In the genomic region with DNA sequence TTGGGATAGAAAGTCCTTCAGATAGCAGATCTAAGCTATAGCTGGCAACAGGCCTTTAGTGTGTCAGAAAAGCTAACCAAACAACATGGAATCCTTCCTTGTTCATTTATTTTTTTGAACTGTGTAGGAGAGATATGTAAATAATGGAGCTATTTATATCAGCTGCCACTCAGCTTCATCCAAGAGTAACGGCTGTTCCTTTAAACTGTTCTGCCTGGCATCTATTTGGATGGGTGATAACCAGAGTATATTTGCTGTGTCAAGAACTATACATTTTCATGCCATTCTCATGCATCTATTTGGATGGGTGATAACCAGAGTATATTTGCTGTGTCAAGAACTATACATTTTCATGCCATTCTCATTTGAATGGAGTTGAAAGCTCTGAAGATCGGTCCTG, we compare ENCODE assay signal across 21 mouse cellular contexts.
DNase-seq lines count a peak whose midpoint lies in the region; ATAC-seq and TF ChIP-seq lines count a peak whose summit lies in the region.
"Had no signal": no experiment of that assay in that cellular context is flagged by ENCODE, and none has a peak within 500 bp of the region (broad histone marks: within the 10 kb centered on the region; RNA-seq: fewer than 3 reads in every experiment).

No protein-coding gene starts in this region.

- H3K36me3 ChIP-seq in forebrain, embryonic 14.5 days (ENCODE audit: control insufficient read depth, insufficient read depth, low read length), result no peaks in the 10 kb centered on the region
- no peaks in the 10 kb centered on the region for H3K36me3 ChIP-seq in forebrain, embryonic 12.5 days (replicated peaks)
- H3K36me3 ChIP-seq in midbrain, embryonic 16.5 days (ENCODE audit: control insufficient read depth, insufficient read depth, low read length), result no peaks in the 10 kb centered on the region
- no peaks in the 10 kb centered on the region for H3K36me3 ChIP-seq in midbrain, postnatal 0 days (ENCODE audit: insufficient read depth, low read length)
- H3K36me3 ChIP-seq in forebrain, embryonic 16.5 days (ENCODE audit: control insufficient read depth, insufficient read depth), result no peaks in the 10 kb centered on the region
- H3K36me3 ChIP-seq: embryonic facial prominence, embryonic 15.5 days; heart, embryonic 15.5 days; intestine, embryonic 15.5 days had no signal

- ATAC-seq in forebrain, embryonic 14.5 days, result no peak
- ATAC-seq in forebrain, embryonic 12.5 days (ENCODE audit: low FRiP score), result no peak
- ATAC-seq in midbrain, embryonic 16.5 days, result peak; percentile 42; the same call in 1 of the 2 replicates
- ATAC-seq in midbrain, postnatal 0 days (ENCODE audit: low FRiP score), result no peak
- peak; percentile 75 for ATAC-seq in forebrain, embryonic 16.5 days
- no peak for ATAC-seq in cerebellum, adult (ENCODE audit: insufficient number of reproducible peaks, low FRiP score, low TSS enrichment)
- ATAC-seq: intestine, embryonic 15.5 days had no signal

- H3K9ac ChIP-seq in forebrain, embryonic 14.5 days (ENCODE audit: low read length), result no peak overlapping the region
- no peak overlapping the region for H3K9ac ChIP-seq in forebrain, embryonic 12.5 days
- no peak overlapping the region for H3K9ac ChIP-seq in midbrain, embryonic 16.5 days (ENCODE audit: low read depth, low read length)
- no peak overlapping the region for H3K9ac ChIP-seq in midbrain, postnatal 0 days (replicated peaks; ENCODE audit: low read length, poor library complexity, severe bottlenecking)
- H3K9ac ChIP-seq in forebrain, embryonic 16.5 days (replicated peaks; ENCODE audit: low read depth, low read length), result no peak overlapping the region
- H3K9ac ChIP-seq: embryonic facial prominence, embryonic 15.5 days; heart, embryonic 15.5 days; hindbrain, embryonic 14.5 days; intestine, embryonic 15.5 days had no signal

- H3K27ac ChIP-seq in forebrain, embryonic 14.5 days (ENCODE audit: low read depth, low read length), result no peak overlapping the region
- no peak overlapping the region for H3K27ac ChIP-seq in forebrain, embryonic 12.5 days
- H3K27ac ChIP-seq in midbrain, embryonic 16.5 days (ENCODE audit: low read length), result no peak overlapping the region
- H3K27ac ChIP-seq in midbrain, postnatal 0 days (ENCODE audit: low read depth, low read length), result no peak overlapping the region
- no peak overlapping the region for H3K27ac ChIP-seq in forebrain, embryonic 16.5 days (ENCODE audit: low read length)
- H3K27ac ChIP-seq: embryonic facial prominence, embryonic 15.5 days; heart, embryonic 15.5 days; hindbrain, embryonic 14.5 days; intestine, embryonic 15.5 days had no signal

- WGBS in forebrain, embryonic 14.5 days, result 57% methylated on average over 2 of the region's 2 CpGs
- WGBS in forebrain, embryonic 12.5 days, result 70% methylated on average over 2 of the region's 2 CpGs
- 61% methylated on average over 2 of the region's 2 CpGs for WGBS in midbrain, embryonic 16.5 days
- 67% methylated on average over 2 of the region's 2 CpGs for WGBS in midbrain, postnatal 0 days
- whole genome bisulfite sequencing in forebrain, embryonic 16.5 days, result 56% methylated on average over 2 of the region's 2 CpGs

- no peak overlapping the region for H3K4me2 ChIP-seq in forebrain, embryonic 14.5 days (ENCODE audit: low read length)
- no peak overlapping the region for H3K4me2 ChIP-seq in forebrain, embryonic 12.5 days
- no peak overlapping the region for H3K4me2 ChIP-seq in midbrain, embryonic 16.5 days (ENCODE audit: low read length)
- no peak overlapping the region for H3K4me2 ChIP-seq in midbrain, postnatal 0 days (ENCODE audit: low read depth, low read length, poor library complexity, severe bottlenecking)
- no peak overlapping the region for H3K4me2 ChIP-seq in forebrain, embryonic 16.5 days (ENCODE audit: low read length)
- H3K4me2 ChIP-seq: embryonic facial prominence, embryonic 15.5 days; heart, embryonic 11.5 days; heart, embryonic 15.5 days; hindbrain, embryonic 14.5 days; intestine, embryonic 15.5 days had no signal

- no peaks in the 10 kb centered on the region for H3K27me3 ChIP-seq in forebrain, embryonic 14.5 days (replicated peaks; ENCODE audit: control insufficient read depth, insufficient read depth, low read length)
- no peaks in the 10 kb centered on the region for H3K27me3 ChIP-seq in forebrain, embryonic 12.5 days
- no peaks in the 10 kb centered on the region for H3K27me3 ChIP-seq in midbrain, embryonic 16.5 days (ENCODE audit: control insufficient read depth, insufficient read depth, low read depth, low read length)
- no peaks in the 10 kb centered on the region for H3K27me3 ChIP-seq in midbrain, postnatal 0 days (ENCODE audit: insufficient read depth, low read length)
- no peaks in the 10 kb centered on the region for H3K27me3 ChIP-seq in forebrain, embryonic 16.5 days (replicated peaks; ENCODE audit: control insufficient read depth, insufficient read depth, low read length)
- H3K27me3 ChIP-seq: embryonic facial prominence, embryonic 15.5 days; heart, embryonic 15.5 days; intestine, embryonic 15.5 days had no signal

- no peak overlapping the region for H3K4me3 ChIP-seq in forebrain, embryonic 14.5 days (ENCODE audit: low read depth, low read length)
- no peak overlapping the region for H3K4me3 ChIP-seq in forebrain, embryonic 12.5 days (replicated peaks)
- no peak overlapping the region for H3K4me3 ChIP-seq in midbrain, embryonic 16.5 days (ENCODE audit: low read depth, low read length)
- H3K4me3 ChIP-seq in midbrain, postnatal 0 days (ENCODE audit: low read depth, low read length), result no peak overlapping the region
- H3K4me3 ChIP-seq in forebrain, embryonic 16.5 days (replicated peaks; ENCODE audit: low read length), result no peak overlapping the region
- H3K4me3 ChIP-seq: embryonic facial prominence, embryonic 15.5 days; erythroblast, embryonic 14.5 days; heart, embryonic 15.5 days; intestine, embryonic 15.5 days had no signal

- peak; percentile 17 for DNase-seq in forebrain, embryonic 14.5 days (ENCODE audit: low spot score)
- DNase-seq in midbrain, postnatal 0 days (ENCODE audit: low spot score), result no peak
- DNase-seq in lung, postnatal 25 days (ENCODE audit: low spot score), result no peak
- DNase-seq: adrenal gland, postnatal 10 days; cerebellum, adult 11 months; cerebellum, adult 8-10 months; cerebellum, postnatal 14 days; embryo, embryonic 11 days; gastrocnemius, postnatal 10 days; heart, adult 18-20 months; heart, postnatal 14 days had no signal

- no peaks in the 10 kb centered on the region for H3K9me3 ChIP-seq in forebrain, embryonic 14.5 days (replicated peaks; ENCODE audit: control insufficient read depth, low read length)
- H3K9me3 ChIP-seq in forebrain, embryonic 12.5 days, result no peaks in the 10 kb centered on the region
- H3K9me3 ChIP-seq in midbrain, embryonic 16.5 days (replicated peaks; ENCODE audit: control insufficient read depth, low read length, poor library complexity, severe bottlenecking), result no peaks in the 10 kb centered on the region
- H3K9me3 ChIP-seq in midbrain, postnatal 0 days (ENCODE audit: low read length), result no peaks in the 10 kb centered on the region
- H3K9me3 ChIP-seq in forebrain, embryonic 16.5 days (ENCODE audit: control insufficient read depth, low read length), result no peaks in the 10 kb centered on the region
- H3K9me3 ChIP-seq: embryonic facial prominence, embryonic 15.5 days; heart, embryonic 15.5 days; intestine, embryonic 15.5 days had no signal

- H3K4me1 ChIP-seq in forebrain, embryonic 14.5 days (ENCODE audit: control insufficient read depth, insufficient read depth, low read length), result no peaks in the 10 kb centered on the region
- no peaks in the 10 kb centered on the region for H3K4me1 ChIP-seq in forebrain, embryonic 12.5 days
- H3K4me1 ChIP-seq in midbrain, embryonic 16.5 days (ENCODE audit: control insufficient read depth, insufficient read depth, low read length), result no peaks in the 10 kb centered on the region
- H3K4me1 ChIP-seq in midbrain, postnatal 0 days (ENCODE audit: insufficient read depth, low read length), result no peaks in the 10 kb centered on the region
- no peaks in the 10 kb centered on the region for H3K4me1 ChIP-seq in forebrain, embryonic 16.5 days (replicated peaks; ENCODE audit: control insufficient read depth, insufficient read depth, low read length)
- H3K4me1 ChIP-seq: embryonic facial prominence, embryonic 15.5 days; heart, embryonic 15.5 days; intestine, embryonic 15.5 days had no signal

- TF ChIP-seq CTCF in midbrain, postnatal 0 days (IDR thresholded peaks at IDR 0.05), result no peak

Comparison
In these comparisons a context has a peak if more than half of its experiments do, and no peak if none do; other contexts are left out.
1. ATAC-seq: peak in midbrain, embryonic 16.5 days (single experiment) and forebrain, embryonic 16.5 days (single experiment); none in forebrain, embryonic 14.5 days (single experiment), forebrain, embryonic 12.5 days (single experiment), midbrain, postnatal 0 days (single experiment) and cerebellum, adult (single experiment).